Mouse (Mus musculus) right cerebral cortex, postnatal 14 days (tissue): ENCODE results near the gene Gbe1.

Source experiments
- DNase-seq: peaks from one replicate; pipeline ENCODE4 v3.0.0; 2022

The Gbe1 gene

GRCm38 (mm10) chr16:70313886-70314577, at the start of gene Gbe1:
Gbe1 (plus strand) TSS chr16:70313949.
- peak; percentile 84 for DNase-seq

DNA sequence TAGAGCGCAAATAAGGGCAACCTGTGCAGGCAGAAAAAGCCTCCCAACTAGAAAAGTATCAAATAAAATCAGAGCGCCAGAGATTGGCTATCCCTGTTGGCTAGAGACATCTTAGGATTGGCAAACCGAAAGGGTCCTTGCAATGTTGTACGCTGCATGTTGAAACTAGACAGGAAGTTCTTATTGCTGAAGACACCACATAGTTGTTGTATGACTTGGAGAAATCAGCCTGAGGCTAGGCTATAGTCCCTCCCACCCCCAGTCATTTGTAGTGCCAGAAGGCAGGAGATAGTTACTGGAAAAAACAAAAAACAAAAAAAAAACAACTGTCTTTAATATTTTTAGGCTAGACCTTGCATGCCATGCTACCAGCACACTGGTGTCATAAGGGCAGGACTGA, 3.1 kb upstream of the Gbe1 start:
- DNase-seq: no peak

DNA sequence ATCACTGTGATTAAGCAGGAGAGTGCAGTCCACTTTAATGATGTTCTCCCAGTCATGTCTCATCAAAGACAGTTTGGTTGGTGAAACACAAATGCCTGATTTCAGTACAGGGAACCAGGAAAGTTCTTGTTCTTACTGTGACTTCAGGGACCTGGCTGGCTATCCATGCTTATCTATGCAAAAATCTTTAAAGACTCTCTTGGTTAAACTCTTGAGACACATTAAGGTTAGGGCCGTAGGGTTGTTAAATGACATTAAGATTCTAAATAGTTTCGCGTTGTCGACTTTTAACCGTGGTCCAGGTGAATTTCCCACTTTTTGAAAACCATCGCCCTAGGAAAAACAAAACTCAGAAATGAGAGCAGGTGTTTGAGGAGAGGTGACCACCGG, 258 bp upstream of the Gbe1 start:
- no peak for DNase-seq

- DNase-seq: no peak
Observed at GRCm38 (mm10) chr16:70314578-70314930, 805 bp downstream of the Gbe1 start.

GRCm38 (mm10) chr16:70315261-70315660, 1.5 kb downstream of the Gbe1 start:
- no peak for DNase-seq

DNA sequence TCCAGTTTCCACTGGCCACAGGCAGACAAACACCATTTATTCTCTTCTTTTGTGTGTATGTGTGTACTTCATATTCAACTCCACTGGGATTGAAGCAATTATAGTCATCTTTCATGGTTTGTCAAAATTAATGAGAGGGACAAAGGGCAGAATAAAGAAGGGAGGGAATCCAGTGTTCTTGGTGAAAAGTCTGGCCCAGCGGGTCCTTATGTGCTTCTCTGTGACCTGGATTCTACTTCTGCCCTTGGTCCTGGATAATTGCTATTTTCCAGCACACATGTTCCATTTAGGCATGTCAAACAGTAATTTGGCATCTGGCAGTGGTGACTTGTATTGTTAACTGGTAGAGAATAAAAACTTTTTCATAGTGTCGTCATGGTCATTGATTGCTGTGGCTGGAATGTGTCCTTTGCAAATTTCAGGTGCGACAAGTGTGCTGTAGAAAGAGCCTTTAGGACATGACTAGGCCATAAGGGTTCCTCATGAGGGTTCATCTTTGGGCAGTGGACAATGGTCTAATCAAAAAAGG, 2.2 kb downstream of the Gbe1 start:
- DNase-seq: no peak

DNA sequence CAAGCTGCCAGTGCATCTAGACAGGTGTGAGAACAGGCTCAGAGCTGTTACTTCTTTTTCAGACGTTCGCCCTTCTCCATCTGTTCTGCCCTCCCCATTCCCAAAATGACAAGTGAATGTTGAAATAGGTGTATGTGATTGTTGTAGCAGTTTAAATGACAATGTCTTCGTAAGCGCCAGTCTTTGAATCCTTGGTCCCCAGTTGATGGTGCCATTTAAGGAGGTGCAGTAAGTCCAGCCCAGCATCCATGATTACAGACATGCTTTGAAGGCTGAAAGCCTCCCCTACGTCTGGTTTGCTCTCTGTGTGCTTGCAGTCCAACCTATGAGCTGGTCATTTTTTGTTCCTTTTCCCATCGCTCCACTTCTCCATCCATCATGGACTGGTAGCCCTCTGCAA, 5.6 kb downstream of the Gbe1 start:
- no peak for DNase-seq

DNA sequence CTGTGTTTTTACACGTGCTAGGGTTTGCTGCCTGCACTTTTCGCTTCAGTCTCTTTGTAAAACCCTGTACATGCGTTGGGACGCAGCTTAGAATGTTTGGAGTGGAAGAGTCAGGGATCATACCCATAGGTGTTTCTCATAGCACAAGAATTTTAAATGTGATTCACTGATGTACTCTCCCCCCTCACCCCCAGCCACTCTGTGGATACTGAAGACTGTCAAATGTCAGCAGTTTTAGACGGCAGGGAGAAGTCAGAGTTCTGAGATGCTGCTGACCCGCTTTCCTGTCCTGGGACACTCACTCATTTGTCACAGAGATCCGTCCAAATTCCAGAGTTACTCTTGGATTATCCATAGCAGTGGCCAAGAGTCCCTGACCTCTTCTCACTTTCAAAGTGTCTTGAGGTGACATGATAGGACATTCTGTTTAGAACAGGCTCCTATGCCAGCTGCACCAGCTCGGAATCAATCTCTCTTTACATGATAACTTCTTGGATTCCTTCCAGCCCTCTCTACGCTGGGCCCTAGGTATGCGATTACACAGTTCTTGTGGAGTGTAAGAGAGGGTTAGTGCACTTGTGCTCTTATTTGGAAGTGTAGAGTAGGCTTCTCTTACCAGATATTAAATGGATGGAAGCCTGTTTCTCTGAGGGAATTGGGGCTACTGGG, 7.0 kb downstream of the Gbe1 start:
- no peak for DNase-seq

DNA sequence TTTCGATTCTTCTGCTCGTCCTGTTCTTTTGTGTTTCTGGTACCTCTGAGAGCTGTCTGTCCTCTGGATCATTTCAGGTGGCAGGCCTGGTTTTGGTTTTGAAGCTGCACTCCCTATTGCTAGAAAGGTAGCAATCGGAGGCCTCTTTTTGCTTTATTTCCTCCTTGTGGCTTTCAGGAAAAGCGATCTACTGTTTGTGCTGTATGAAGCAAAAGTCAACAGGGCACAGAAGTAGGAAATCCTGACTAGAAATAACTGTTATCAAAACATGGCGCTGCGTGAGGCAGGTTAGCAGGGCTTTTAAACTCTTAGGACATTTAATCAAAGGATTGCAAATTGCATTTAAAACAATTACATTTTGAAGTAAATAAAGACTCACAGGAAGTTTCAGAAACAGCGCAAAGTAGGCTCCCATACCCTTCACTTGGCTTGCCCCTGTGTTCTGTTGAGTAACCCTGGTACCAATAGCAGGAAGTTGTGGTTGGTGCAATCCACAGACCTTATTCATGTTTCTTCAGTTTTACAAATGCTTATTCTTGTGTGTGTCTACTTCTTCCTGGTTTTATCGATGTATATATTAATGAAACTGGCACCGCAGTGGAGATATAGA, 12.7 kb downstream of the Gbe1 start:
- no peak for DNase-seq

- DNase-seq: no peak
Observed at GRCm38 (mm10) chr16:70328566-70328965, 14.8 kb downstream of the Gbe1 start.

DNA sequence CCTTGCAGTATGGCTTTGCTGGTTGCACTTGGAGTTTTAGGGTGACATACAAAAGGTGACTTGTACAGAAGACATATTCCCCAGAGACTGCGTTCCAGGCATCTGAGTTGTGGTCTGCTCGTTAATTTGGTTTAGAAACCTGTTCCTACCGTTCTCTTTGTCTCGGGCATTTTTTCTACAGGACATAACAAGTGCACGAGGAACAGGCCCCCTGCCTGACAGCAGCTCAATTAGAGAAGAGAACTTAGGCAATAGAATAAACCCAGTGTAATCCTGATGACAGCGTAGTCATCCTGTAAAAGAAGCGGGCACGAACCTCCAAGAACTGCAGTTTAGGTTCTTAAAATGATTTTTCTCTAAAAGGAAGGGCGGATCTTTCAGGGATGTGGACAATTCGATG, 15.3 kb downstream of the Gbe1 start:
- no peak for DNase-seq

DNA sequence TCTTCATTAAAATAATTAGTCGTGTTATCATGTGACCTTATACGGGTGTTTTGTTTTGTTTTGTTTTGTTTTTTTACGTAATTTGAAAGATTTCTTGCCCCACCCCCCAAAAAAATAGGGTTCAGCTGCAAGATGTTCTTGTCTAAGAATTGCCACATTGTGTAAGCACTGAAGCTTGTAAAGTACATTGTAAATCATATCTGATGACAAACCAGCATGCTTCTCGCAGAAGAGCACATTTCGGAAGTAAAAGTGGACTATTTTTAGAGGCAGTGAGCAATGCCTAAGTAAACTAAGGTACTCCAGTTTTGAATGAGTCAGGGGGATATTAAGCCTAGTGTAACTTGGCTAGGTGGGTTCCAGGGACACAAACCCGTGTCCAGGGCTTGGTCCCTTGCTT, 15.7 kb downstream of the Gbe1 start:
- no peak for DNase-seq

- no peak for DNase-seq
Observed at GRCm38 (mm10) chr16:70330007-70330406, 16.3 kb downstream of the Gbe1 start.

DNA sequence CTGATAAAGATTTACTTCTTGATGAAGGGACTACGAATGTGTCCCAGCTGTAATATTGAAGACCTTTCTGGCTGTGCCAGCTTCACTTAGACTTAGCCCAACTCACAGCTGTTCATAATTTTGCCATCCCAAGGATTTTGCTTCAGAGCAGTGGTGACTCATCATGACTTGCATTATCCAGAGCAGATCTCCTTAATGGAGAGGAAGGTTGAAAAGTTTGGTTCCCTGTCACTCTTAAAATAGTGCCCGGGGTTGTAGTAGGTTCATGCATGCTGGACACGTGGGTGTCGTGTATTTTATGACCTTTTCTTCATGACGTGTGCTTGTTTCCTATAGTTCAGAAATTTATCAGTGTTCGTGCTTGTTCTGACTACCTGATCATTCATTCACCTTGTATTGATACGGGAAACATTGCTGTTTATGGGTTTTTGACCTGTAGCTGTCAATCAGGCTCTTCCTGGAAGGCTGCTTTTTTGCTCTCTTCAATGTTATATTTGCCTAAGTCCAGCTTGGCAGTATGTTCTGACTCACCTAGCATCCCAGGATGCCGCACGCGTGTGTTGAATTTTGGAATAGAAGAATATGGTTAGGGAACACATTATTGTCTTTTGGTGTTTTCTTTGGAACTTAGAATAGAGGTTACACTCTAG, 17.0 kb downstream of the Gbe1 start:
- DNase-seq: no peak

DNA sequence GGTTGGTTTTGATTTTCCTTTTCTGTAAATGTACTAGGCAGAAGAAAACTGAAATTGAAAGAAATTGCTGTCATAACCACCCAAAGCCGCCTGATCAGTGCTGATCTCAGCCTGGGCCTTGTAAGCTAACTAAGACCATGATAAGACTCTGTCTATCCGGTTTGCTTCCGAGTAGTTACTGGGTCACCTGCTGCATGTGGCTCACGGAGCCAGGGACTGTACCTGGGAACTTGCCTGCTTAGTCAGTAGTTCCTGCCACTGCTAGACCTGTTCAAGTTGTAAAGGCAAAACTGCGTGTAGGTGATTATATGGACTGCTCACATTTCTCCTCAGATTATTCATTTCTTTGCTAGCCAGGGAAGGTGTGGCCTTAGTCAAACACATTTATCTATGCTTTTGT, 21.1 kb downstream of the Gbe1 start:
- DNase-seq: no peak

GRCm38 (mm10) chr16:70335472-70335871, 21.7 kb downstream of the Gbe1 start:
- DNase-seq: no peak

DNA sequence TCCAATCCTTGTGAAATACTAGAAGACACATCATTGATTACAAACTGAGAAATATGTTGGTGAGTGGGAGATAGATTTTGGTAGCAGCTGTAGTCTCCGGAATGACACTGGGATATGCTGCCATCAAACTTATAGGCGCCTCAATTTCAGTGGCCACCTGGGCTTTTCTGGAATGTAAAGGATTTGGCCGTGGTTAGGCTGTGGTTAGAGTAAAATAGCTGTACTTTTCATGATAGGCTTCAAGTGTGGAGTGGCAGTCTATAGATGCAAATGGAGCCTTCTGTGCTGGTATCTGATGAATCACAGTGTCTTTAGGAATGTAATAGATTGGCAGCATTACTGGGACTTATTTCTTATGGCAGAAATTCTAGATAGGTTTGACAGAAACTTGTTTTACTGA, 23.9 kb downstream of the Gbe1 start:
- DNase-seq: no peak

GRCm38 (mm10) chr16:70344496-70344895, 30.7 kb downstream of the Gbe1 start:
- DNase-seq: no peak

GRCm38 (mm10) chr16:70345607-70346006, 31.9 kb downstream of the Gbe1 start:
- DNase-seq: no peak

DNA sequence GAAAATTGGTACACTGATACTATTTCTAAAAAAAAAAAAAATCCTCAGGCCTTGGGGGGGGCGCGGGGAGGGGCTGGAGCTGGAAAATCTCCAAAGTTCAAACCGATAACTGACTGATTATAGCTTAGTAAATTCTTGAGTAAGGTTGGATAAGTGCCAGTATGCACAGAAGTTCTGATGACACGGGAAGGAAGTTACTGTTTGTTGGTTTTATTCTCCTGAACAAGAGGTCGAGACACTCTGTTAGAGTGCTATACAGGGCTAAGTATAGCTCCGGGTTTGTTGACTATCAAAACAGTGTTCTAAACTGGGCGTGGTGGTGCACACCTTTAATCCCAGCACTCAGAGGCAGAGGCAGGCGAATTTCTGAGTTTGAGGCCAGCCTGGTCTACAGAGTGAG, 36.3 kb downstream of the Gbe1 start:
- no peak for DNase-seq

DNA sequence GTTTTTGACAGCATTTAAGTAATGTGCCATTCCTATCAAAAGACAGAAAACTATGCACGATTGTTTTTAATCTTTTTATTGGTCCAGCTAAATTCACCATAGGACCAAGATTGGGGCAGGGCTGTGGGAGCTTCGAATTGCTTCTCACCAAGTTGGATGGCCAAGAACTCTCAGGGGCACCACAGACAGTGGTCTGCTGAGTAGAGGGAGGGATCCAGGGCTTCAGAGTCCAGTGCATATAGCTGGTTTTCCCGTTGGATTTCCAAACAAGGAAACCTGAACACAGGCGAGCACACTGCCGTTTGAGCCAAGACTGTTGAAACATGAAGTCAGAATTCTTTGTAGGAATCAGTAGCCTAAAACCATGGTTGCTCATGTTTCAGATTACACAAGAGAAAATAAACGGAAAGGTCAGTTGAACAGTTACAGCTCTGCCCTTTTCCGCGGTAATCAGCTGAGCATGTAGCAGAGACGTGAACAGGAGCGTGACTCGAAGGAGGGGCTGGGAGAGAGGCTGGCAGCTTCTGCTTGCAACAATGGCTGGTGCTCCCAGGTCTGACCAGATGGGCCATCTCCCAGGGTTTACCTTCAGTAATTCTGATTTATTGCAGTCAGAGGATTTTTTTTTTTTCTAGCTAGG, 38.0 kb downstream of the Gbe1 start:
- DNase-seq: no peak

DNA sequence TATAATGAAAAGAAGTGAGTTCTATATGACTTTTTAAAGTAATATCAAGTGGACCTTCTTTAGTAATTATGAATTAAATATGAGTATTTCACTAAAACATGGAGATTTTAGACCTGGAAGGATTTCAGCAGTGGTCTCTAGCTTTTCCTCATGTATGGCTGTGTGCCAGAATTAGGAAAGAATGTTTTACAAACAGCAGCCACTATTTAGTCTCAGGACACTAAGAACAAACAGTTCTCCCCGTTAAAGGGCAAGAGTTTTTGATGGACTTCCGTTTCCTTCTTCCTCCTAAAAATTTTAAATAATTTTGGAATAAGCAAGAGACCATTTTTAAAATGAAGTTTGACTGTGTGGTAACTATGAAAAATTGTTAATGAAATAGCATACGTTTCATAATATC, 38.8 kb downstream of the Gbe1 start:
- no peak for DNase-seq

- DNase-seq: no peak
Observed at GRCm38 (mm10) chr16:70353058-70353457, 39.3 kb downstream of the Gbe1 start.
